Mouse (Mus musculus) embryonic facial prominence, embryonic 14.5 days (tissue): Measurements from ENCODE around the gene Acot6. TPM values are rescaled to one million over a fixed set of nuclear protein-coding genes. Genes with fewer than 3 reads are reported as not detected.

Experiments
- ATAC-seq: fragments of 200-750 bp; cut with Nextera tagmentation; 2 replicates; pipeline ENCODE4 v1.8.0; 2017; ENCODE audit warnings: low read depth, moderate number of reproducible peaks, moderate TSS enrichment
- DNase-seq: peaks from one replicate; pipeline ENCODE4 v3.0.0-alpha.2; 2015; ENCODE audit warnings: low spot score
- H3K27ac ChIP-seq: fragments of 300-500 bp; sonication (generic); replicated peaks from 2 replicates; pipeline ENCODE4 v1.5.1; 2014; ENCODE audit warnings: low read depth, mild to moderate bottlenecking, low read length, moderate library complexity
- H3K27me3 ChIP-seq: fragments of 300-500 bp; sonication (generic); replicated peaks from 2 replicates; pipeline ENCODE4 v1.6.1; 2014; ENCODE audit warnings: low read length; ENCODE audit not compliant: control insufficient read depth, insufficient read depth
- H3K36me3 ChIP-seq: fragments of 300-500 bp; sonication (generic); 2 replicates; pipeline ENCODE4 v1.6.1; 2014; ENCODE audit warnings: low read length, mixed read lengths; ENCODE audit not compliant: control insufficient read depth, insufficient read depth
- H3K4me1 ChIP-seq: fragments of 300-500 bp; sonication (generic); 2 replicates; pipeline ENCODE4 v1.6.1; 2014; ENCODE audit warnings: antibody characterized with exemption, low read length; ENCODE audit not compliant: control insufficient read depth, insufficient read depth
- H3K4me2 ChIP-seq: fragments of 300-500 bp; sonication (generic); 2 replicates; pipeline ENCODE4 v1.6.1; 2014; ENCODE audit warnings: low read depth, mild to moderate bottlenecking, low read length, moderate library complexity, mixed read lengths
- H3K4me3 ChIP-seq: fragments of 300-500 bp; sonication (generic); 2 replicates; pipeline ENCODE4 v1.5.1; 2014; ENCODE audit warnings: low read depth, mild to moderate bottlenecking, low read length
- H3K9ac ChIP-seq: fragments of 300-500 bp; sonication (generic); 2 replicates; pipeline ENCODE4 v1.6.1; 2014; ENCODE audit warnings: low read depth, mild to moderate bottlenecking, low read length, moderate library complexity, mixed read lengths
- H3K9me3 ChIP-seq: fragments of 300-500 bp; sonication (generic); 2 replicates; pipeline ENCODE4 v1.6.1; 2016; ENCODE audit warnings: low read length; ENCODE audit not compliant: control insufficient read depth
- WGBS: fragments of 180-500 bp; shearing (Covaris S2); extraction: QIAGEN DNeasy Blood & Tissue Kit; methylation state at CpG from one replicate; pipeline ENCODE4 v1.1.7; 2014; 5-methylcytosine and 5-hydroxymethylcytosine counted together
- polyA plus RNA-seq: library from polyadenylated mRNA; unstranded; fragments of >200 nt; fragmentation: Nextera tagmentation; extraction: Ambion mirVana; gene quantifications from 2 replicates; pipeline ENCODE4 v1.2.1, GENCODE M21; 2014

Acot6 gene
- polyA plus RNA-seq, 1 experiment from 2014 or later = 2.3 TPM

GRCm38 (mm10) chr12:84132265-84132664, 31.8 kb downstream of the Acot6 start:
- ATAC-seq (no peak), DNase-seq (no peak)
- Histone ChIP-seq H3K4me2 (no peak overlapping the region), H3K9me3 (no peaks in the 10 kb centered on the region), H3K27me3 (no peaks in the 10 kb centered on the region), H3K9ac (no peak overlapping the region), H3K4me1 (no peaks in the 10 kb centered on the region), H3K27ac (no peak overlapping the region), H3K4me3 (no peak overlapping the region), H3K36me3 (peaks cover 51% of the 10 kb centered on the region)
- WGBS = 67% methylated on average over 3 of the region's 3 CpGs

DNA sequence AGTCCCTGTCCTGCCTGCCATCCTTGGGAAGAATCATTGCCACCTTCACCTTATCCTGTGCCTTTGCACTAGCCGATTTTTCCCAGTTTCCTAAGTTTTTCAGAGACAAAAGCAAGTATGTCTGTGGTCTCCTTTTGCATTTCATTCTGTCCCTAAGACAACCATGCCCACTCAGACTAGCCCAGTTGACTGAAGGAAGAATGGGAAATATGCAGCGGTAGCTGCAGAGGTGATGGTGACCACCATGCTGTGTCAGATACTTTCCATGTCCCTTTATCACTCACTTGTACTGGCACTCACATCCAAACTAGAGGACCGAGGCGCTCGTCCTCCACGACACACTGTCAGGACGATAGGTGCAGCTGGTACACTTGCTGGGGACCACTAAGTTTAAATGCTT, 36.7 kb downstream of the Acot6 start:
- 92% methylated on average over 7 of the region's 7 CpGs for WGBS
- Histone ChIP-seq H3K36me3 (peaks cover 43% of the 10 kb centered on the region), H3K4me1 (no peaks in the 10 kb centered on the region), H3K27me3 (no peaks in the 10 kb centered on the region), H3K4me2 (no peak overlapping the region), H3K9me3 (no peaks in the 10 kb centered on the region), H3K4me3 (no peak overlapping the region), H3K27ac (no peak overlapping the region), H3K9ac (no peak overlapping the region)
- no peak for ATAC-seq
- no peak for DNase-seq

- Histone ChIP-seq H3K4me2 (no peak overlapping the region), H3K36me3 (peaks cover 50% of the 10 kb centered on the region), H3K27ac (no peak overlapping the region), H3K4me3 (no peak overlapping the region), H3K4me1 (no peaks in the 10 kb centered on the region), H3K27me3 (no peaks in the 10 kb centered on the region), H3K9me3 (no peaks in the 10 kb centered on the region), H3K9ac (no peak overlapping the region)
- no peak for DNase-seq
- no peak for ATAC-seq
- WGBS = 75% methylated on average over 4 of the region's 4 CpGs
Measured at GRCm38 (mm10) chr12:84140135-84140534, 39.7 kb downstream of the Acot6 start.

DNA sequence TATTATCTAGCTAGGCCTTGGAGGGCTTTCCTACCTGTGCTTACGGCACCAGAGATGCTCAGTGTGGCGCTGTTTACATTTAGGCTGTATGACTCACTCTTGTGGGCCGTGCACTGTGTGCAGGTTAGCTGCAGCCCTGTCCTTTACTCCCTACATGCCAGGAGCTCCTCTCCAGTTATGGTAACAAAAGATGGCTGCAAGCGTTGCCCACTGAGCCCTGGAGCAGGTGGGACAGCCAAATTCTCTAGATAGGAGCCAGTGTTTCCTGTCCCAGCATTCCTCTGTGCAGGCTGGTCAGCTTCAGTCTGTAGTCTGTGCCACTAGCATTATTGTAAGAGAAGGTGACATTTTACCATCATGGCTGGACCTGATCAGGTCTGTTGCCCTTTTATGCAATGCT, 40.8 kb downstream of the Acot6 start:
- Histone ChIP-seq H3K4me2 (no peak overlapping the region), H3K27me3 (no peaks in the 10 kb centered on the region), H3K4me3 (no peak overlapping the region), H3K4me1 (no peaks in the 10 kb centered on the region), H3K9ac (no peak overlapping the region), H3K27ac (no peak overlapping the region), H3K9me3 (no peaks in the 10 kb centered on the region), H3K36me3 (peaks cover 46% of the 10 kb centered on the region)
- DNase-seq = no peak
- WGBS = 86% methylated on average over 4 of the region's 4 CpGs
- no peak for ATAC-seq

- peak; percentile 53; the same call in 1 of the 2 replicates for ATAC-seq
- DNase-seq = peak; percentile 48
- H3K9me3 ChIP-seq = no peaks in the 10 kb centered on the region
- H3K4me3 ChIP-seq = no peak overlapping the region
- no peaks in the 10 kb centered on the region for H3K27me3 ChIP-seq
- no peak overlapping the region for H3K27ac ChIP-seq
- no peak overlapping the region for H3K4me2 ChIP-seq
- WGBS = 55% methylated on average over 14 of the region's 14 CpGs
- peaks cover 34% of the 10 kb centered on the region for H3K36me3 ChIP-seq
- H3K9ac ChIP-seq = no peak overlapping the region
- no peaks in the 10 kb centered on the region for H3K4me1 ChIP-seq
Measured at GRCm38 (mm10) chr12:84142281-84143050, 42.0 kb downstream of the Acot6 start.

- Histone ChIP-seq H3K27ac (no peak within 1 kb of the TSS), H3K4me3 (peak within 1 kb of the TSS; percentile 50), H3K36me3 (peaks cover 19% of the 10 kb centered on the region), H3K4me1 (no peaks in the 10 kb centered on the region), H3K9ac (peak within 1 kb of the TSS; percentile 69), H3K27me3 (no peaks in the 10 kb centered on the region), H3K9me3 (no peaks in the 10 kb centered on the region), H3K4me2 (peak within 1 kb of the TSS; percentile 93)
- 1% methylated on average over 44 of the region's 50 CpGs for WGBS
- ATAC-seq (peak; percentile 91), DNase-seq (peak; percentile 93)
Measured at GRCm38 (mm10) chr12:84147954-84148621, 47.6 kb downstream of the Acot6 start, which contains the start of gene Pnma1. Gene Pnma1, minus strand, starts transcription at chr12:84148489.

- Histone ChIP-seq H3K9me3 (no peaks in the 10 kb centered on the region), H3K27ac (no peak overlapping the region), H3K27me3 (no peaks in the 10 kb centered on the region), H3K36me3 (peaks cover 22% of the 10 kb centered on the region), H3K4me3 (peak overlapping the region; percentile 50), H3K4me1 (no peaks in the 10 kb centered on the region), H3K4me2 (peak overlapping the region; percentile 93), H3K9ac (peak overlapping the region; percentile 69)
- WGBS = 13% methylated on average over 10 of the region's 10 CpGs
- no peak for DNase-seq
- 0 out of 2 replicates have a peak, but pooled peaks have one; percentile 8 for ATAC-seq
Measured at GRCm38 (mm10) chr12:84148622-84149012, 48.2 kb downstream of the Acot6 start.

DNA sequence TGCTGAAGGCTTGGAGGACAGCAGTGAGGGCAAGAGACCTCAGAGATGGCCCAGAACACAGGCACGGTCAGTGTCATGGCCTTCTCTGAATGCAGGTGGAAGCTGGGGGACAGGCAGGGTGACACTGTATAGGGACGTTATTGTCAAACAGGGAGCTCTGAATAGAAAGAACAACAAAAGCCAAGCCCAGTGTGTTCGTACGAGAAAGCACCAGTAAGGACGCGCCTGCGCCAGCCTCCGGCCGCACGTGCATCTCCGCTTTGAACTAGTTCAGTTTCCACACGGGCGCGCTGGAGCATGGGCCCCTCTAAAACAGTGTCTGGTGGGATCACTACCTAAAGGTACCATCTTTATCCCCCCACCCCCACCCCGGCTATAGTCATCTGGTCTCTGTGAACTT, 49.5 kb downstream of the Acot6 start:
- ATAC-seq (no peak), DNase-seq (no peak)
- Histone ChIP-seq H3K27me3 (no peaks in the 10 kb centered on the region), H3K4me2 (no peak overlapping the region), H3K36me3 (peaks cover 28% of the 10 kb centered on the region), H3K9ac (no peak overlapping the region), H3K4me3 (no peak overlapping the region), H3K9me3 (no peaks in the 10 kb centered on the region), H3K4me1 (no peaks in the 10 kb centered on the region), H3K27ac (no peak overlapping the region)
- WGBS = 86% methylated on average over 15 of the region's 15 CpGs
